Mouse (Mus musculus) hindbrain, postnatal 0 days (tissue): ENCODE results near the gene Nek9. TPM values are rescaled to one million over a fixed set of nuclear protein-coding genes. Genes with fewer than 3 reads are reported as not detected.

Experiments used
- ATAC-seq: fragments of 200-750 bp; cut with Nextera tagmentation; 2 replicates; pipeline ENCODE4 v1.8.0; 2017; ENCODE audit warnings: mild to moderate bottlenecking, moderate TSS enrichment, moderate library complexity
- DNase-seq: peaks from one replicate; pipeline ENCODE4 v3.0.0-alpha.2; 2015; ENCODE audit warnings: low spot score
- H3K27ac ChIP-seq: fragments of 300-500 bp; sonication (generic); 2 replicates; pipeline ENCODE4 v1.5.1; 2014; ENCODE audit warnings: mild to moderate bottlenecking
- H3K27me3 ChIP-seq: fragments of 300-500 bp; sonication (generic); 2 replicates; pipeline ENCODE4 v1.6.1; 2014; ENCODE audit warnings: low read length, mixed read lengths; ENCODE audit not compliant: insufficient read depth
- H3K36me3 ChIP-seq: fragments of 300-500 bp; sonication (generic); 2 replicates; pipeline ENCODE4 v1.6.1; 2014; ENCODE audit warnings: low read length, mixed read lengths; ENCODE audit not compliant: insufficient read depth
- H3K4me1 ChIP-seq: fragments of 300-500 bp; sonication (generic); 2 replicates; pipeline ENCODE4 v1.6.1; 2014; ENCODE audit warnings: antibody characterized with exemption, low read length, mixed read lengths; ENCODE audit not compliant: insufficient read depth
- H3K4me2 ChIP-seq: fragments of 300-500 bp; sonication (generic); 2 replicates; pipeline ENCODE4 v1.6.1; 2014; ENCODE audit warnings: low read depth, mild to moderate bottlenecking, low read length, moderate library complexity, mixed read lengths
- H3K4me3 ChIP-seq: fragments of 300-500 bp; sonication (generic); 2 replicates; pipeline ENCODE4 v1.5.1; 2014; ENCODE audit warnings: low read length
- H3K9ac ChIP-seq: fragments of 300-500 bp; sonication (generic); replicated peaks from 2 replicates; pipeline ENCODE4 v1.6.1; 2014; ENCODE audit warnings: mild to moderate bottlenecking, low read length, moderate library complexity, mixed read lengths
- H3K9me3 ChIP-seq: fragments of 300-500 bp; sonication (generic); 2 replicates; pipeline ENCODE4 v1.6.1; 2016; ENCODE audit warnings: low read length, mixed read lengths
- CTCF ChIP-seq: IDR thresholded peaks from 2 replicates; pipeline ENCODE4 v1.5.1; 2016; ENCODE audit warnings: antibody characterized with exemption, control low read depth, low read depth
- WGBS: fragments of 180-500 bp; shearing (Covaris S2); extraction: QIAGEN DNeasy Blood & Tissue Kit; methylation state at CpG from one replicate; pipeline ENCODE4 v1.1.7; 2014; 5-methylcytosine and 5-hydroxymethylcytosine counted together
- polyA plus RNA-seq: library from polyadenylated mRNA; unstranded; fragments of >200 nt; fragmentation: Nextera tagmentation; extraction: Ambion mirVana; gene quantifications from 2 replicates; pipeline ENCODE4 v1.2.1, GENCODE M21; 2015
- total RNA-seq: library from RNA; depleted of rRNA; stranded (reverse); fragments of >200 nt; gene quantifications from 2 replicates; pipeline ENCODE4 v1.2.3, GENCODE M21; 2014

Nek9 gene
- total and polyA plus RNA-seq, 2 experiments from 2014 or later = 10.5 to 21.5 TPM

DNA sequence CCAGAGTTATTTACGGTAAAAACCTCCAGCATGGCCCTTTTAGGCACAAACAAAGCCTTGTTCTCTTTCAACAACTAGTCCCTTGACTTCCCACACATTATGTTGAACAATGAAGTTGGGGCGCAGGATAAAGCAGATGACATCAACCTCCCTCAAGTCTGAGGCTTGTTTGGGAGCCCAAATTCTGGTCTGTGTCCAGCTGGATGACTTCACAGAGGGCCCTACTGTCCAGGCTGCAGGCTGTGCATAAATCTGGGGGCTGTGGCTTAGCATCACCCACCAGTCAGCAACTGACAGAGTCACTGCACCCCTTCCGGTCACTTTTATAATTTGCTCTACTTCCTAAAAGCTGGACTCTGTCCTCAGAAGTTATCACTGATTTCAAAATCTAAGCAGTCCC, 27.1 kb upstream of the Nek9 start:
- peak; percentile 96 for ATAC-seq
- Histone ChIP-seq H3K9ac (no peak overlapping the region), H3K4me2 (no peak overlapping the region), H3K27ac (peak overlapping the region; percentile 67; the same call in 1 of the 2 replicates), H3K36me3 (no peaks in the 10 kb centered on the region), H3K27me3 (no peaks in the 10 kb centered on the region), H3K9me3 (no peaks in the 10 kb centered on the region), H3K4me1 (no peaks in the 10 kb centered on the region), H3K4me3 (no peak overlapping the region)
- peak; percentile 73 for DNase-seq
- WGBS = 52% methylated on average over 3 of the region's 3 CpGs
- TF ChIP-seq CTCF = 0 out of 2 replicates have a peak, but pooled peaks have one; percentile 2

DNA sequence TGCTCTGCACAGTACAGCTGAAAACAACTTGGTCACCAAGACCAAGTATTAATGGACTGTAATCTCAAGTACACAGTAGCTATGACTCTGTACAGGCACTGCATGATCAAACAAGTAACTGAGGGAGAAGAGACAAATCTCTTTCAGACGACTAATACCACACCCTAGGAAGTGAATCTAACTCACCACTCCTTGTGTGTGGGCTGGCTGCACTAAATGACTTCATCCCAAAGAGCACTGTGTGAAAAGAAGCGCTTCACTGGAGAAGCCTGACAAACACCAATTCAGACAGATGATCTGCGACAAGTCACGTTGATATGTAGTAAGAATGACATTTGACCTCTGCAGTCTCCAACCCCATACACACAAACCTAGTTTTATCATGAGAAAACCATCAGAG, 23.3 kb upstream of the Nek9 start:
- WGBS = 79% methylated on average over 4 of the region's 4 CpGs
- DNase-seq = no peak
- no peak overlapping the region for H3K9ac ChIP-seq
- H3K9me3 ChIP-seq = no peaks in the 10 kb centered on the region
- H3K4me1 ChIP-seq = no peaks in the 10 kb centered on the region
- no peak overlapping the region for H3K4me2 ChIP-seq
- H3K36me3 ChIP-seq = no peaks in the 10 kb centered on the region
- H3K27me3 ChIP-seq = no peaks in the 10 kb centered on the region
- no peak overlapping the region for H3K27ac ChIP-seq
- no peak overlapping the region for H3K4me3 ChIP-seq
- ATAC-seq = no peak
- no peak for TF ChIP-seq CTCF

DNA sequence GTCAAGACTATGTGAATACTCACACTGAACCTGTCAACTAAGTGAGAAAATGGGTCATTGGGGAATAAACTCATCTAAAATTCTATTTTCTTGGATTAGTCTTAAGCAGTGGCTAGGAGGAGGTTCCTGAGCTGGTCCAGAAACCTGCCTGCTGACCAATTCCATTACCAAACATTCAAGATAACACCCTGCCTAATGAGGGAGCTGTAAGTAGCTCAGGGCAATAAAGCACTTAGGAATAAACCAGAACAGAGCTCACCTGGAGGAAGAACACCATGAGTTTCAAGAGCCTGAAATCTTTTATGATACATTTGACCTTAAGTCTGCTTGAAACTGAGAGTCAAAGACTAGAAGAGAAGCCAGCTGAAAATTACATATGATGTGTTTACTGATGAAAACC, 22.4 kb upstream of the Nek9 start:
- DNase-seq = no peak
- ATAC-seq = no peak
- TF ChIP-seq CTCF = no peak
- Histone ChIP-seq H3K4me3 (no peak overlapping the region), H3K4me2 (no peak overlapping the region), H3K27me3 (no peaks in the 10 kb centered on the region), H3K27ac (no peak overlapping the region), H3K36me3 (no peaks in the 10 kb centered on the region), H3K9me3 (no peaks in the 10 kb centered on the region), H3K4me1 (no peaks in the 10 kb centered on the region), H3K9ac (no peak overlapping the region)

DNA sequence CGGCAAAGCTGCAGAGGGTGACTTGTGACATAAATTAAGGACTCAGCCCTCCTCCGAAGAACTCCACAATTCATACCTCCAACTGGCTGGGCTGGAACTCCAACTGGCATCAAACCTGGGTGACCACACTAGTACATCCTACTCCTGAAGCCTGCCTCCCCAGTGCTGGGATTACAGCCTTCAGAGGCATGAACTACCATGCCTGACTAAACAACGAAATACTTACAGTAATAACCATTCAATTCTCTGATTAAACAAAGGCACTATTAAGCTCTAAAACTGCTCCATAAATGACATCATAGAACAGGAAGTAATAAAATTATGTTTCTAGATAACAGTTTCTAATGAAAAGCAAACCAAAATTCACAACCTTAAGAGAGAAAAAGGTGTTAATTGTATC, 22.0 kb upstream of the Nek9 start:
- H3K9me3 ChIP-seq = no peaks in the 10 kb centered on the region
- TF ChIP-seq CTCF = no peak
- H3K9ac ChIP-seq = no peak overlapping the region
- no peak overlapping the region for H3K4me2 ChIP-seq
- H3K4me1 ChIP-seq = no peaks in the 10 kb centered on the region
- H3K27me3 ChIP-seq = no peaks in the 10 kb centered on the region
- DNase-seq = no peak
- no peak for ATAC-seq
- WGBS = 82% methylated on average over 3 of the region's 3 CpGs
- H3K4me3 ChIP-seq = no peak overlapping the region
- no peaks in the 10 kb centered on the region for H3K36me3 ChIP-seq
- H3K27ac ChIP-seq = no peak overlapping the region

DNA sequence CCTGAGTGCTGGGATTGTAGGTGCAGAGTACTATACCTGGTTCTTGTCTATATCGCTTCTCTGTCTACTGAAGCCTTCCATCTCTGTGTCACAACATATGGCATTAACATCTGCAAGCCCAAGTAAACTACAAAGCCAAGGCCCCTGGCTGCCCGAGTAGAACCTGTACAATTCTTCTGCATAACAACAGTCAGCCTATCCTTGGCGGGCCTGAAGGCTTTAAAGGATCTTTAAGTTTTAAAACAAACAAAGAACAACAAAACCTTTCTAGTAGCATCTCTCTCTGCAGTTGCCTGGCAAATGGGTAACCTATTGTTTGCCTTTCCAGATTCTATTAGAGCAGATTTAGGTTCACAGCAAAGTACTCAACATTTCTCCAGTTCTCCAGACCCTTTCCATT, 14.9 kb upstream of the Nek9 start:
- WGBS = 89% methylated on average over 3 of the region's 3 CpGs
- ATAC-seq = no peak
- Histone ChIP-seq H3K4me1 (no peaks in the 10 kb centered on the region), H3K27ac (no peak overlapping the region), H3K9ac (no peak overlapping the region), H3K4me3 (no peak overlapping the region), H3K4me2 (no peak overlapping the region), H3K27me3 (no peaks in the 10 kb centered on the region), H3K36me3 (no peaks in the 10 kb centered on the region), H3K9me3 (no peaks in the 10 kb centered on the region)
- DNase-seq = no peak
- no peak for TF ChIP-seq CTCF

DNA sequence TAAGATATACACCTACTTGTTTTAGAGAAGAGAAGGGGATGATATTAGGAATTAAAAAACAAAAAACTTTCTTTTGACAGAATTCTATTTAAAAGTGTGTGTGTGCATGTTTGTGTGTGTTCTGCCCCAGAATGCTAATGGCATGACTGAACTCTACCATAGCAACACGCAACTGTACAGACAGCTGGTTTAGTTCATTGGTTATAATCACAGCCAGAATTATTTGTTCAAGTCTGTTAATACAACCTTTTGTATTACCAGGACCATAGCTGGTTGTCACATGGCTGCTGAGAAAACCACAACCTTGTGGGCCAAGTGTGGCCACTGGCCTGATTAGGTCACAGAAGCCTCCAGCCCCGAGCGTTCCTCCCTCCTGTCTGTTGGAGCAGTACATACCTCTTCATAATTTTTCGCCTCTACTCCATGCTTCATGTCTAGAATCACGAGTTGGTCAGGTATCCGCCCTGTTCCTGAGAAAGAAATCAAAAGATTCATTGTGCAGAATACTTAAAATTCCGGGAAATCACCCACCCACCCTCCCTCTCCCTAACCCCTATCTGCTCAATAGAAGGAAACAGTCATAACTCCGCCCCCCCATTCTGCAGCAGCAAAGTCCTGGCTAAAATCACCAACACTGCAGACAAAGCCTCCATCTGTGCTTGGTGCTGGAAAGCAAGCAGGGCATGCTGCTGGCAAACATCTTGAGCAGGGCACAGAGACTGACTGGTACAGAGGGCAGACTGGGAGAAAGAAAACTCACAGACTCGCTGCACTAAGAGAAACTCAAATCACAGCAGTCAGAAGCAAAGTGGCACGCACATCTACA, 11.5 kb upstream of the Nek9 start:
- Histone ChIP-seq H3K9ac (no peak overlapping the region), H3K27me3 (no peaks in the 10 kb centered on the region), H3K4me3 (no peak overlapping the region), H3K27ac (peak overlapping the region; percentile 75), H3K4me1 (no peaks in the 10 kb centered on the region), H3K9me3 (no peaks in the 10 kb centered on the region), H3K4me2 (no peak overlapping the region), H3K36me3 (peaks cover 7% of the 10 kb centered on the region; the same call in 1 of the 2 replicates)
- 48% methylated on average over 10 of the region's 10 CpGs for WGBS
- TF ChIP-seq CTCF = no peak
- peak; percentile 71 for DNase-seq
- peak; percentile 95 for ATAC-seq

DNA sequence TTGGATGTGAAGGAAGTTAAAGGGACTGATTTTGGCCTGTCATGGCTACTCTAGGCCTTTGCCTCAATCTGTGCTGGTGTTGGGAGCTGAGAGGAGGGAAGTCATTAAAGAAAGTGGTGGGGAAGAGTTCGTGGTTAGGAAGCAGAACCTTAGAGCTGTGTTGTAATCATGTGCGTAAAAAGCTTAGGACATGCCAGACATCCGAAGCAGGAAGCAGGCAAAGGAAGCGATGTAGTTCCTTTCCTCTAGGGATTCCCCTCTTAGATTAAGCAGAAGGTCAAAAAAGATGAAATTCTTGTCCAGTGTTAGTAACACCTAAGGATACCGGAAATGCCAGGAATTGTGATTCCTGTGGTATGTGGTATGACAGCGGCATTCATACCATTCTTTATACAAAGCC, 9.2 kb upstream of the Nek9 start:
- Histone ChIP-seq H3K9me3 (no peaks in the 10 kb centered on the region), H3K27me3 (no peaks in the 10 kb centered on the region), H3K9ac (no peak overlapping the region), H3K4me2 (no peak overlapping the region), H3K27ac (no peak overlapping the region), H3K36me3 (peaks cover 7% of the 10 kb centered on the region; the same call in 1 of the 2 replicates), H3K4me1 (no peaks in the 10 kb centered on the region), H3K4me3 (no peak overlapping the region)
- no peak for ATAC-seq
- WGBS = 75% methylated on average over 6 of the region's 6 CpGs
- no peak for DNase-seq
- no peak for TF ChIP-seq CTCF
